Mouse (Mus musculus) limb, embryonic 14.5 days (tissue): ENCODE data around the gene Baiap2l2. TPM values are rescaled to one million over a fixed set of nuclear protein-coding genes. Genes with fewer than 3 reads are reported as not detected.
A peak's percentile ranks its signal among the peaks of the same experiment; 100 is the strongest.

Experiments used
- ATAC-seq: fragments of 200-750 bp; cut with Nextera tagmentation; 2 replicates; pipeline ENCODE4 v1.8.0; 2017; ENCODE audit warnings: low read depth, moderate number of reproducible peaks, moderate TSS enrichment; ENCODE audit not compliant: low FRiP score
- DNase-seq: peaks from one replicate; pipeline ENCODE4 v3.0.0-alpha.2; 2015; ENCODE audit warnings: low spot score
- H3K27ac ChIP-seq: fragments of 300-500 bp; sonication (generic); replicated peaks from 2 replicates; pipeline ENCODE4 v1.5.1; 2014; ENCODE audit warnings: low read depth, mild to moderate bottlenecking, low read length, moderate library complexity, mixed read lengths
- H3K27me3 ChIP-seq: fragments of 300-500 bp; sonication (generic); 2 replicates; pipeline ENCODE4 v1.6.1; 2014; ENCODE audit warnings: low read length, mixed read lengths; ENCODE audit not compliant: control insufficient read depth, insufficient read depth
- H3K36me3 ChIP-seq: fragments of 300-500 bp; sonication (generic); 2 replicates; pipeline ENCODE4 v1.6.1; 2014; ENCODE audit warnings: mild to moderate bottlenecking, low read length, moderate library complexity, mixed read lengths; ENCODE audit not compliant: control insufficient read depth, insufficient read depth
- H3K4me1 ChIP-seq: fragments of 300-500 bp; sonication (generic); 2 replicates; pipeline ENCODE4 v1.6.1; 2014; ENCODE audit warnings: antibody characterized with exemption, low read length, mixed read lengths; ENCODE audit not compliant: control insufficient read depth, insufficient read depth
- H3K4me2 ChIP-seq: fragments of 300-500 bp; sonication (generic); replicated peaks from 2 replicates; pipeline ENCODE4 v1.6.1; 2014; ENCODE audit warnings: low read depth, mild to moderate bottlenecking, low read length, moderate library complexity; ENCODE audit not compliant: severe bottlenecking
- H3K4me3 ChIP-seq: fragments of 300-500 bp; sonication (generic); replicated peaks from 2 replicates; pipeline ENCODE4 v1.5.1; 2014; ENCODE audit warnings: low read length
- H3K9ac ChIP-seq: fragments of 300-500 bp; sonication (generic); 2 replicates; pipeline ENCODE4 v1.6.1; 2014; ENCODE audit warnings: mild to moderate bottlenecking, low read depth, low read length, moderate library complexity; ENCODE audit not compliant: severe bottlenecking
- H3K9me3 ChIP-seq: fragments of 300-500 bp; sonication (generic); 2 replicates; pipeline ENCODE4 v1.6.1; 2016; ENCODE audit warnings: low read length; ENCODE audit not compliant: control insufficient read depth
- POLR2A ChIP-seq: fragments of 200-500 bp; IDR thresholded peaks from 2 replicates; pipeline ENCODE4 v1.8.0; 2012; ENCODE audit warnings: inconsistent platforms, mild to moderate bottlenecking, moderate library complexity, borderline replicate concordance; ENCODE audit not compliant: insufficient read depth, insufficient read length; ENCODE audit errors: extremely low read depth
- WGBS: fragments of 180-500 bp; shearing (Covaris S2); extraction: QIAGEN DNeasy Blood & Tissue Kit; methylation state at CpG from one replicate; pipeline ENCODE4 v1.1.7; 2014; 5-methylcytosine and 5-hydroxymethylcytosine counted together
- polyA plus RNA-seq, 2 experiments: library from polyadenylated mRNA; depleted of rRNA in 1 of 2; stranded (reverse) in 1 of 2; unstranded in 1 of 2; fragments of >200 nt; fragmentation: Nextera tagmentation in 1 of 2; extraction: Ambion mirVana in 1 of 2; gene quantifications; 2 replicates each; pipeline versions ENCODE4 v1.2.1 to v1.2.3; 2012 to 2014

Baiap2l2 gene
- polyA plus RNA-seq, 2 experiments: 8.5 to 11.7 TPM

- H3K4me2 ChIP-seq: no peak overlapping the region
- H3K4me1 ChIP-seq: no peaks in the 10 kb centered on the region
- H3K9me3 ChIP-seq: no peaks in the 10 kb centered on the region
- no peak overlapping the region for H3K4me3 ChIP-seq
- DNase-seq (no peak), ATAC-seq (no peak)
- no peak for TF ChIP-seq POLR2A
- 45% methylated on average over 4 of the region's 4 CpGs for WGBS
- H3K27ac ChIP-seq: no peak overlapping the region
- no peaks in the 10 kb centered on the region for H3K27me3 ChIP-seq
- no peak overlapping the region for H3K9ac ChIP-seq
- peaks cover 16% of the 10 kb centered on the region for H3K36me3 ChIP-seq
These were observed 22.5 kb upstream of the Baiap2l2 start for GRCm38 (mm10) chr15:79307861-79308260.

GRCm38 (mm10) chr15:79306043-79306637 lies 20.8 kb upstream of the Baiap2l2 start:
- no peaks in the 10 kb centered on the region for H3K27me3 ChIP-seq
- DNase-seq (no peak), ATAC-seq (peak; percentile 47; the same call in 1 of the 2 replicates)
- 69% methylated on average over 21 of the region's 23 CpGs for WGBS
- no peak overlapping the region for H3K9ac ChIP-seq
- no peaks in the 10 kb centered on the region for H3K4me1 ChIP-seq
- H3K9me3 ChIP-seq: no peaks in the 10 kb centered on the region
- no peak for TF ChIP-seq POLR2A
- no peak overlapping the region for H3K4me3 ChIP-seq
- H3K4me2 ChIP-seq: no peak overlapping the region
- H3K27ac ChIP-seq: no peak overlapping the region
- H3K36me3 ChIP-seq: peaks cover 9% of the 10 kb centered on the region; the same call in 1 of the 2 replicates

GRCm38 (mm10) chr15:79304832-79305231 lies 19.5 kb upstream of the Baiap2l2 start:
- ATAC-seq (no peak), DNase-seq (no peak)
- WGBS: 62% methylated on average over 4 of the region's 5 CpGs
- H3K4me2 ChIP-seq: no peak overlapping the region
- H3K9ac ChIP-seq: no peak overlapping the region
- no peaks in the 10 kb centered on the region for H3K27me3 ChIP-seq
- TF ChIP-seq POLR2A: no peak
- H3K4me3 ChIP-seq: no peak overlapping the region
- no peaks in the 10 kb centered on the region for H3K4me1 ChIP-seq
- peaks cover 9% of the 10 kb centered on the region; the same call in 1 of the 2 replicates for H3K36me3 ChIP-seq
- no peaks in the 10 kb centered on the region for H3K9me3 ChIP-seq
- H3K27ac ChIP-seq: no peak overlapping the region

GRCm38 (mm10) chr15:79303725-79304124 lies 18.4 kb upstream of the Baiap2l2 start:
- DNase-seq (no peak), ATAC-seq (no peak)
- H3K27me3 ChIP-seq: no peaks in the 10 kb centered on the region
- no peak overlapping the region for H3K9ac ChIP-seq
- no peak overlapping the region for H3K27ac ChIP-seq
- no peak overlapping the region for H3K4me2 ChIP-seq
- peaks cover 9% of the 10 kb centered on the region; the same call in 1 of the 2 replicates for H3K36me3 ChIP-seq
- H3K4me3 ChIP-seq: no peak overlapping the region
- H3K4me1 ChIP-seq: no peaks in the 10 kb centered on the region
- H3K9me3 ChIP-seq: no peaks in the 10 kb centered on the region
- 84% methylated on average over 8 of the region's 8 CpGs for WGBS
- no peak for TF ChIP-seq POLR2A

- TF ChIP-seq POLR2A: no peak
- 0 out of 2 replicates have a peak, but pooled peaks cover 5% of the 10 kb centered on the region for H3K36me3 ChIP-seq
- WGBS: 74% methylated on average over 2 of the region's 2 CpGs
These were observed 14.3 kb upstream of the Baiap2l2 start for GRCm38 (mm10) chr15:79299563-79300155.

GRCm38 (mm10) chr15:79298553-79298952 lies 13.2 kb upstream of the Baiap2l2 start:
- DNase-seq: no peak
- no peak overlapping the region for H3K9ac ChIP-seq
- no peak overlapping the region for H3K27ac ChIP-seq
- no peaks in the 10 kb centered on the region for H3K9me3 ChIP-seq
- TF ChIP-seq POLR2A: no peak
- no peak for ATAC-seq
- no peak overlapping the region for H3K4me3 ChIP-seq
- no peaks in the 10 kb centered on the region for H3K27me3 ChIP-seq
- WGBS: 82% methylated on average over 6 of the region's 6 CpGs
- H3K36me3 ChIP-seq: 0 out of 2 replicates have a peak, but pooled peaks cover 5% of the 10 kb centered on the region
- no peaks in the 10 kb centered on the region for H3K4me1 ChIP-seq
- H3K4me2 ChIP-seq: no peak overlapping the region

More at GRCm38 (mm10) chr15:79299563-79300155, 14.3 kb upstream of the Baiap2l2 start:
- H3K4me3 ChIP-seq: no peak overlapping the region
- DNase-seq (no peak), ATAC-seq (no peak)
- no peaks in the 10 kb centered on the region for H3K4me1 ChIP-seq
- no peak overlapping the region for H3K27ac ChIP-seq
- no peak overlapping the region for H3K4me2 ChIP-seq
- H3K27me3 ChIP-seq: no peaks in the 10 kb centered on the region
- H3K9me3 ChIP-seq: no peaks in the 10 kb centered on the region
- H3K9ac ChIP-seq: no peak overlapping the region
